Mouse (Mus musculus): ENCODE measurements around the gene Rpia.

- TF ChIP-seq CTCF (IDR thresholded peaks at IDR 0.05; ENCODE audit: control insufficient read depth, insufficient read depth, low read length) = no peak
- TF ChIP-seq POLR2A (IDR thresholded peaks at IDR 0.05; ENCODE audit: borderline replicate concordance, control insufficient read depth, low read depth, low read length) = no peak
These were observed 32.3 kb upstream of the Rpia start for GRCm38 (mm10) chr6:70824085-70824986.
